Mouse (Mus musculus): Measurements from ENCODE around the gene Art3.

Art3 gene

DNA sequence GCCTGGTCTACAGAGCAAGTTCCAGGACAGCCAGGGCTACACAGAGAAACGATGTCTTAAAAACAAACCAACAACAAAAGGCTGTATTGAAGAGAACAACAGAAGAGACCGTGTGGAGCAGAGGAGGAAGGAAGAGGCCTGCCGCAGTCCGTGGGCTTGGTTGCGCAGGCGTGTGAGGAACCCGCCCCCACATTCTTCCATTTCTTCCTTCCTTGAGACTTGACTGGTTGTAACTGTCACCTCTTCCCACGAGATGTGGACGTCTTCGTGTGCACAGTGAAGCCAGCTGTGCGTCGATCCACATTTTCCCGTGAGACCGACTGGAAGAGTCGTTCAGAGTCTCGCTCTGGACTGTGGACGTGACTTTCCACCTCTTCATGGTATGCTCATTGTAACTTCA, 43.7 kb downstream of the Art3 start:
- no peak for DNase-seq (ENCODE audit: low read depth in 1 of 2, low spot score in 2 of 2)

- DNase-seq (ENCODE audit: low read depth in 1 of 2, low spot score in 2 of 2), result no peak
Measured at GRCm38 (mm10) chr5:92376795-92377405, 45.3 kb downstream of the Art3 start.

DNA sequence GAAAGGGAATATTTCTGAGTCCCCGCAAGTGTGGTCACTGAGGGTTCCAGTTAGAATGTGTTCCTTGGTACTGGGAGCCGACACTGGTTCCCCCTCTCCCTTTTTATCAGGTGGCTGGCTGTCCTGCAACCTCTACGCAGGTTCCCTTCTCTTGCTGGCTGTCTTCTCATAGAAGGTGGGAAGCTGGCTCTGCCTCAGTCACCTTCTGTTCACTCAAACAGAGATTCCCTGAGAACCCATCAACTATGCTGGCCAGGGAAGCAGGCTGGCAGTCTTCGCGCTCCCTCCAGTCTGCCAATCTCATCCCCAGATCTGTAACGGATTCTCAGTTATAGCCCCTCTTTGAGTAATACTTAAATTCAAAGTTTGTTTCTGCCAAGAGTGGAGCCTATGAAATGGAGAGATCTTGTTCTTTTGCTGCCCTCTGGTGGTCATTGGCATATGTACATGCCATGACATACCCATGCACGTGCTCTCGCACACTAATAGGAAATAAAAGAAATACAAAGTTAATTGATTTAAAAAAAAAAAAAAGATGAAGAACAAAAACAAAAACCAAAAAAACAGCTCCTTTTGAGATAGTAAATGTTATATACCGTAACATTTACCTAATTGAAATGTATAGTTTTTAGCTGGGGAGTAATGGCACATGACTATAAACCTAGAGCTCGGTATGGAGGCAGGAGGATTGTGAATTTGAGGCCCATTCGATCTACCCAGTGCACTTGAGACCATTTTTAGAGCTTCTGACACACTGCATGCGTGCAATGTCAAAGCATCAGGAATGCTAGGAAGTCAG, 50.1 kb downstream of the Art3 start:
- DNase-seq (ENCODE audit: low read depth in 1 of 2, low spot score in 2 of 2), result peak in 1 of 2 experiments; percentile 55

- no peak for DNase-seq (ENCODE audit: low read depth in 1 of 2, low spot score in 2 of 2)
Measured at GRCm38 (mm10) chr5:92382349-92382679, 50.7 kb downstream of the Art3 start.

- no peak for DNase-seq (ENCODE audit: low read depth in 1 of 2, low spot score in 2 of 2)
Measured at GRCm38 (mm10) chr5:92383747-92384146, 52.1 kb downstream of the Art3 start.

GRCm38 (mm10) chr5:92384855-92385254, 53.2 kb downstream of the Art3 start:
- no peak for DNase-seq (ENCODE audit: low read depth in 1 of 2, low spot score in 2 of 2)

DNA sequence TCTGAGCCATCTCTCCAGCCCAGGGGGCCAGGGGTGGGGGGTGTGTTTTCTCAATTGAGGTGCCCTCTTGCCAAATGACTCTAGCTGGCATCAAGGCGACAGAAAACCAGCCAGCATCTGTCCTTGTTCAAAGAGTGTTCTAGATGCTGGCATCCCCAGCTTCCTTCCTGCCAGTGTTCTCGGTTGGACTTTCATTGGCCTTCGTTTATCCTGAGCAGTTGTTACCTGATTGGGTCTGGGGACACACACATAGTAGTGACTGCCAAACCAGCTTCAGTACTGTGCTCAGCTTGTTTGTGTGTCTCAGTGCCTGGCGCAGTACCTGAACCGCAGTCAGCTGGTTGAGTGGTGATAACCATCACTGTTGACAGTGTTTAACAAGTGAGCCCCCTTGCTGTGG, 54.5 kb downstream of the Art3 start:
- DNase-seq (ENCODE audit: low read depth in 1 of 2, low spot score in 2 of 2), result no peak

DNA sequence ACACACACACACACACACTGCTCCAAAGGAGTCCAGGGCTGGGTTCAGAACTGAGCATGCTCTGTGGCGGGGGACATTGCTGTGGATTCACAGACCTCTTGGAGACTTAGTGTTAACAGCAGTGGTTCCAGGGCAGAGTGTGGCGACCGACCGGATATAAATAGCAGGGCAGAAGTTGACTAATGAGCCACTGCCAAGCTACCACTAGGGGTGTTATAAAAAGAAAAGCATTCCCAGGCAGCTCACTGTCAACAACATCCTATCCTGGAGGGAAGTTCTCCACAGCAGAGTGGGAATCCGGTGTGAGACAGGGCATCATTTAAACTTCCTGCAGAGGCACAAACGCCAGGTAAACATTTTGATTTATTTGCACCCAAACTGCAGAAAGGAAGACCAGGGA, 55.0 kb downstream of the Art3 start:
- no peak for DNase-seq (ENCODE audit: low read depth in 1 of 2, low spot score in 2 of 2)

- no peak for DNase-seq (ENCODE audit: low read depth in 1 of 2, low spot score in 2 of 2)
Measured at GRCm38 (mm10) chr5:92387433-92387832, 55.8 kb downstream of the Art3 start.

- no peak for DNase-seq (ENCODE audit: low read depth in 1 of 2, low spot score in 2 of 2)
Measured at GRCm38 (mm10) chr5:92389977-92390376, 58.4 kb downstream of the Art3 start.

- DNase-seq (ENCODE audit: low read depth in 1 of 2, low spot score in 2 of 2), result no peak
Measured at GRCm38 (mm10) chr5:92390615-92391014, 59.0 kb downstream of the Art3 start.

- DNase-seq (ENCODE audit: low read depth in 1 of 2, low spot score in 2 of 2), result no peak
Measured at GRCm38 (mm10) chr5:92392542-92392941, 60.9 kb downstream of the Art3 start.

DNA sequence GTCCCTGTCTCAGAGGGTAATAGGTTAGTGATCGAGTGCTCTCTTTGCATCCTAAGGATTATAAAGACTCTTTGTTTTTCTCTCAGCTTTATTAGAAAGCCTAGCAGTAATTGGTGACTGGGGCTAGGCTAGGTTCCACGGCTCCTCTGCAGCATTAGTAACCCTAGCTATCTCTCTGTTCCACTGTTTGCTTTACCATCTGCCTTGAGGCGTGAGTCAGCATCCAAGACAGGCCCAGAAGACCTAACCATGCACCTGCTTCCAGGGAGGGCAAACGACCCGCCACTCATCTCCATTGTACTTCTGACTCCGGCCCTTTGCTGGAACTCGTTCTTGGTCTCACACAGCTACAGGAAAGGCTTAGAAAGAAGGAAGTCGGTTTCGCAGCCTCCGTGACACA, 62.2 kb downstream of the Art3 start:
- DNase-seq (ENCODE audit: low read depth in 1 of 2, low spot score in 2 of 2), result no peak

- no peak for DNase-seq (ENCODE audit: low read depth in 1 of 2, low spot score in 2 of 2)
Measured at GRCm38 (mm10) chr5:92395764-92396163, 64.1 kb downstream of the Art3 start.

DNA sequence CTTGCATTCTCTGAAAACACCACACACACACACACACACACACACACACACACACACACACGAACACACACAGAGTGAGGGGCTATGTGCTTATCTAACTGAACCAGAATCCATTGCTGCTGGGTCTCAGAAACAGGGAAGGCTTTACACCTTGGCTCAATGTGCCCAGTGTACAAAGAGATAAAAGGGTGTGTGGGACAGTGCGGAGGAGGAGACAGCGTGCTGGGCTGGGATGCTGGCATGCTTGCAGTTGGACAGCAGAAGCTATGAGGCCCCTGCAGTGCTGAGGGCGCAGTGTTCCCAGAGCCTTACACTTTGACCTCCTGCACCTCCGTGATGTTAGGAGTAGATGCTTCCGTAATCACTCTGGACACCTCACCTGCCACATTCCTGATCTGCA, 64.8 kb downstream of the Art3 start:
- DNase-seq (ENCODE audit: low read depth in 1 of 2, low spot score in 2 of 2), result no peak

- peak; percentile 37 to 49 for DNase-seq (ENCODE audit: low read depth in 1 of 2, low spot score in 2 of 2)
Measured at GRCm38 (mm10) chr5:92398153-92398552, 66.5 kb downstream of the Art3 start.

- no peak for DNase-seq (ENCODE audit: low read depth in 1 of 2, low spot score in 2 of 2)
Measured at GRCm38 (mm10) chr5:92402816-92403215, 71.2 kb downstream of the Art3 start.

DNA sequence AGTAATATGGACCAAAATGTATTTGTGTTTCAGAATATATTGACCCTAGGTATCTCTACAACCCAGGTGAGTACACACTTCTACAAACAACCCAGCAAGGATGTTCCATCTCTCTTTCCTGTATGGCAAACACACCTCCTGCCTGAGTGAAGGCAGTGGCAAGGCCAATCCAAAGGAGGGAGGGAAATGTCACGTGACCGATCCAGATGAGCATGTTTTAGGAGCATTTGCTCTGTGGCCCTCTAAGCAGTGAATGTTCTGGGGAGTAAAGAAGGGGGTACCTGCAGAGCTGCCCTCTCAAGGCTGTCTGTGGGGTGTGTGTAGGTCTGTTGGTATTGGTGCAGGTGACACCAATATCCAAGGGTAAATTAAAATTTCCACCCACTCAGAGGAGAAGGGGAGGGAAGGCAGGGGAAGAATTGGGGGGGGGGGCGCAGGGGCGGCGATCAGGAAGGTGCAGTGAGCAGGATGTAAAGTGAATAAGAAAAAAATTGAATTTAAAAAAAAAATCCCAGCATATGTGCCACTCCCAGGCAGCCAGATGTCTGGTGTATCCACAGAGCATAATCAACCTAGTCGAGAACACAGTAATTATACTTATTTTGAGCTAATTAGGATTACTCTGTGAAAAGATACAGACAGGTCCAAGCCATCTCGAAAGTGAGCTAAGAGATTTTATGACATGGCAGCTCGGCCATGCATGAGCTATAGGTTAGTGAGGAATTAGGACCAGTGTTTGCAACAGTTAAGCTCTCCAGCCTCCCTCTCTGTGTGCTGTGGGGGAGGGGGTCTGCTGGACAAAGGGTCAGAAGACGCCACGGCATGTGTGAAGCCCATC, 72.2 kb downstream of the Art3 start:
- DNase-seq (ENCODE audit: low read depth in 1 of 2, low spot score in 2 of 2), result no peak

- no peak for DNase-seq (ENCODE audit: low read depth in 1 of 2, low spot score in 2 of 2)
Measured at GRCm38 (mm10) chr5:92404400-92404678, 72.7 kb downstream of the Art3 start.

DNA sequence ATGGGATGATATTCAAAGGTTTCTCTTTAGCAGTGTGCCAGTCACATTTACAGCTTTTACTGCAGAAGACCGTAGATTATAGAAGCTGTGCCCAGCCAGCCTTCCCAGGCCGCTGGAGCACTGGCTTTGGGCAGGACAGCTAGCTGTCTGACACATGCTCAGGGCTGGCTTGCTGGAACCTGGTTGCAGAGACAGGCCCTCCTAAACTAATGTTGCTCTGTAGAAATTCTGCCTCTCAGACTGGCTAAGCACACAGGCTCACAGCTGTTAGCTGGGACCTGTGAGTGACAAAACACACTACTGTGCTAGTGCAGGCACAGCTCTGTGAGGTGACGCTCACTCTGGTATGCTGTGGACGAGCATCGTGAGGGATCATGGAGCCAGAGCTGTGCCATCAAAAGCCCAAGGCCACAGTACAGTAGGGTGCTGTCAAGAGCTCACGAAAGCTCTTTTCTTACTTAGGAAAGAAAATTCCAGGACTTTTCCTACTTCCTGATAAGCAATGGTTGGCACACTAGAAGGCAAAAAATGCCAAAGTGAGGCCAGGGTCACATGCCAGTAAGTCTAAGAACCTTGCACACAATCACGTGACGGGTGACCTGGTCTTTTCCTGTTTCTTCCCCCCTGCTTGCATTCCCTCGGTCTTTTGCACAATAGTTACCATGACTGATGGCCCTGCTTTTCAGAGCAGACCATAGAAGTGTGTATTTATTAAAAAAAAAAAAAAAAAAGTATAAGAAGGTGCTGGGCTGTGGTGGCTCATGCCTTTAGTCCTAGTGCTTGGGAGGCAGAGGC, 77.9 kb downstream of the Art3 start:
- no peak for DNase-seq (ENCODE audit: low read depth in 1 of 2, low spot score in 2 of 2)

DNA sequence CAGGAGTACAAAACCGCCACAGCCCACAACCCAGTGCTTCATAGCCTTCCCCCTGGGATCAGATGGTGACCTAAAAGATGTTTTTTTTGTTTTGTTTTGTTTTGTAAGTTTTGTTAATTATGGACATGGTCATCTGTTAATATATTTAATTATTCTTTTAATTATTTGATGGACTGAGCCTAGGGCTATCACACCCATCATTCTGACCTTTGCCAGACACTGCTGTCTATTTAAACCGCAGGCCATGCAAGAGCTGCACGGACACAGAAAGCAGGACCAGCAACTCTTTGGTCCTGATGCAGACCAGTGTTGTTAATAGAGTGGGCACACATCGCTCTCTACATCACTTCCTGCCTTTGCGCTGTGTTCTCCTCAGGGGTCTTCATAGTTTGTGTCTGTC, 78.9 kb downstream of the Art3 start:
- DNase-seq (ENCODE audit: low read depth in 1 of 2, low spot score in 2 of 2), result no peak

Measured in monocyte, adult 2 months (primary cell).